Comparison of ENCODE assay signal across 7 mouse cellular contexts in the genomic region with DNA sequence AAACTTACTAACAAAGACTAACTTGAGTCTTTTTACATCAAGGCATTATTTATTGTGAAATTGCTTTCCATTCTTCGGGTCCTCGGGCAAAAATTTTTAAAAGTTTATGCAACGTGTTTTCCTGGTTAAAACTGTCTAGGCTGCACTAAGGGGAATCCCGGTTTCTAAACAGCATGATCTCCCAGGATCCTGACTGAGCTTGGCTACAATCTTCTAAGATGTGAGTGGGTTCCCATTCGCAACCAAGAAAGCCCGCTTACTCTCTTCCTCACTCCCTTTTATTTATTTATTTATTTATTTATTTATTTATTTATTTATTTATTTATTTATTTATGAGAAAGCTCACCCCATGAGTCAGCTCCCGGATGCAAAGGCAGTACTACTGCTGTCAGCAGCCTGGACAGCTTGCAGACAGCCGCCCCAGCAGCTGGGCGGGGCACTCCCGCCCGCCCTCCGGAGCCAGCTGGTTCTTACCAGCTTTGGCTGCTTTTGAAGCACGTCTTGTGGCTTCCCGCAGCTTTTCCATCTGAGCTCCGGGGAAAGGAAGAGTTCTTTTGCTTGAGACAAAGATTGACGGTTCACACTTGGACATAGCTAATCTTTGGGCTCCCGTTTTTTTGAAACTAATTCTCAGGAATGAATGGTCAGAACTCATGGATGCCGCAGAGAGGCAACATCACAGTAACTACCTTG.
A peak's percentile ranks its signal among the peaks of the same experiment; 100 is the strongest.
DNase-seq lines count a peak whose midpoint lies in the region; ATAC-seq and TF ChIP-seq lines count a peak whose summit lies in the region.

No protein-coding gene starts in this region.

- ATAC-seq in erythroid progenitor cell, adult 5-6 weeks (replicated peaks; ENCODE audit: low FRiP score, poor library complexity, severe bottlenecking) = peak; percentile 85
- peak; percentile 95 for ATAC-seq in kidney, embryonic 14.5 days (ENCODE audit: low FRiP score, low TSS enrichment)
- ATAC-seq in limb, embryonic 14.5 days (ENCODE audit: low FRiP score, low read depth) = peak; percentile 86
- peak; percentile 93 for ATAC-seq in midbrain, embryonic 15.5 days (replicated peaks)
- peak; percentile 90 for ATAC-seq in stomach, embryonic 15.5 days (ENCODE audit: insufficient read depth, low FRiP score, low read depth)

- H3K4me2 ChIP-seq in kidney, embryonic 14.5 days (replicated peaks; ENCODE audit: low read depth, low read length) = peak overlapping the region; percentile 31
- H3K4me2 ChIP-seq in limb, embryonic 14.5 days (replicated peaks; ENCODE audit: low read depth, low read length, severe bottlenecking) = peak overlapping the region; percentile 31
- peak overlapping the region; percentile 23 for H3K4me2 ChIP-seq in midbrain, embryonic 15.5 days
- peak overlapping the region; percentile 38 for H3K4me2 ChIP-seq in stomach, embryonic 15.5 days

- H3K27me3 ChIP-seq in heart, embryonic 10.5 days (ENCODE audit: insufficient read depth, poor library complexity, severe bottlenecking) = no peaks in the 10 kb centered on the region
- H3K27me3 ChIP-seq in kidney, embryonic 14.5 days (ENCODE audit: control insufficient read depth, insufficient read depth, low read length) = no peaks in the 10 kb centered on the region
- no peaks in the 10 kb centered on the region for H3K27me3 ChIP-seq in limb, embryonic 14.5 days (ENCODE audit: control insufficient read depth, insufficient read depth, low read length)
- H3K27me3 ChIP-seq in midbrain, embryonic 15.5 days (replicated peaks) = no peaks in the 10 kb centered on the region
- H3K27me3 ChIP-seq in stomach, embryonic 15.5 days (replicated peaks) = no peaks in the 10 kb centered on the region

- H3K27ac ChIP-seq in heart, embryonic 10.5 days = peak overlapping the region; percentile 77
- peak overlapping the region; percentile 60; the same call in 1 of the 2 replicates for H3K27ac ChIP-seq in kidney, embryonic 14.5 days (ENCODE audit: low read depth, low read length)
- 0 out of 2 replicates have a peak overlapping the region, but pooled peaks have one; percentile 27 for H3K27ac ChIP-seq in limb, embryonic 14.5 days (replicated peaks; ENCODE audit: low read depth, low read length)
- 0 out of 2 replicates have a peak overlapping the region, but pooled peaks have one; percentile 14 for H3K27ac ChIP-seq in midbrain, embryonic 15.5 days
- H3K27ac ChIP-seq in stomach, embryonic 15.5 days = peak overlapping the region; percentile 42; the same call in 1 of the 2 replicates

- H3K4me1 ChIP-seq in heart, embryonic 10.5 days = peaks cover 17% of the 10 kb centered on the region; the same call in 1 of the 2 replicates
- H3K4me1 ChIP-seq in kidney, embryonic 14.5 days (ENCODE audit: control insufficient read depth, insufficient read depth, low read length) = peaks cover 20% of the 10 kb centered on the region
- H3K4me1 ChIP-seq in limb, embryonic 14.5 days (ENCODE audit: control insufficient read depth, insufficient read depth, low read length) = no peaks in the 10 kb centered on the region; the same call in none of the 2 replicates
- H3K4me1 ChIP-seq in midbrain, embryonic 15.5 days = peaks cover 12% of the 10 kb centered on the region; the same call in 1 of the 2 replicates
- H3K4me1 ChIP-seq in stomach, embryonic 15.5 days = peaks cover 21% of the 10 kb centered on the region; the same call in 1 of the 2 replicates

- TF ChIP-seq POLR2A in limb, embryonic 14.5 days (IDR thresholded peaks at IDR 0.05; ENCODE audit: borderline replicate concordance, extremely low read depth, insufficient read depth, insufficient read length) = no peak

- 31% methylated on average over 18 of the region's 18 CpGs for WGBS in heart, embryonic 10.5 days
- 25% methylated on average over 18 of the region's 18 CpGs for WGBS in kidney, embryonic 14.5 days
- 25% methylated on average over 18 of the region's 18 CpGs for WGBS in limb, embryonic 14.5 days
- WGBS in midbrain, embryonic 15.5 days = 23% methylated on average over 18 of the region's 18 CpGs
- WGBS in stomach, embryonic 15.5 days = 23% methylated on average over 18 of the region's 18 CpGs

- H3K9me3 ChIP-seq in heart, embryonic 10.5 days = no peaks in the 10 kb centered on the region
- no peaks in the 10 kb centered on the region for H3K9me3 ChIP-seq in kidney, embryonic 14.5 days (ENCODE audit: control insufficient read depth, low read length)
- no peaks in the 10 kb centered on the region for H3K9me3 ChIP-seq in limb, embryonic 14.5 days (ENCODE audit: control insufficient read depth, low read length)
- H3K9me3 ChIP-seq in midbrain, embryonic 15.5 days = no peaks in the 10 kb centered on the region
- no peaks in the 10 kb centered on the region for H3K9me3 ChIP-seq in stomach, embryonic 15.5 days

- H3K9ac ChIP-seq in kidney, embryonic 14.5 days (ENCODE audit: low read depth, low read length) = peak overlapping the region; percentile 8; the same call in 1 of the 2 replicates
- H3K9ac ChIP-seq in limb, embryonic 14.5 days (ENCODE audit: low read depth, low read length, severe bottlenecking) = no peak overlapping the region
- no peak overlapping the region for H3K9ac ChIP-seq in midbrain, embryonic 15.5 days
- no peak overlapping the region for H3K9ac ChIP-seq in stomach, embryonic 15.5 days

- H3K36me3 ChIP-seq in heart, embryonic 10.5 days = no peaks in the 10 kb centered on the region
- no peaks in the 10 kb centered on the region for H3K36me3 ChIP-seq in kidney, embryonic 14.5 days (ENCODE audit: control insufficient read depth, insufficient read depth, low read length)
- no peaks in the 10 kb centered on the region for H3K36me3 ChIP-seq in limb, embryonic 14.5 days (ENCODE audit: control insufficient read depth, insufficient read depth, low read length)
- no peaks in the 10 kb centered on the region for H3K36me3 ChIP-seq in midbrain, embryonic 15.5 days (replicated peaks)
- no peaks in the 10 kb centered on the region for H3K36me3 ChIP-seq in stomach, embryonic 15.5 days

- peak; percentile 34 for DNase-seq in cerebellum, adult 11 months
- peak; percentile 92 for DNase-seq in heart, embryonic 10.5 days (ENCODE audit: low spot score)
- peak; percentile 84 for DNase-seq in limb, embryonic 14.5 days (ENCODE audit: low spot score)

- no peak overlapping the region; the same call in 1 of the 2 replicates for H3K4me3 ChIP-seq in heart, embryonic 10.5 days
- no peak overlapping the region for H3K4me3 ChIP-seq in kidney, embryonic 14.5 days (ENCODE audit: low read length)
- H3K4me3 ChIP-seq in limb, embryonic 14.5 days (replicated peaks; ENCODE audit: low read length) = 0 out of 2 replicates have a peak overlapping the region, but pooled peaks have one; percentile 6
- no peak overlapping the region for H3K4me3 ChIP-seq in midbrain, embryonic 15.5 days
- H3K4me3 ChIP-seq in stomach, embryonic 15.5 days (replicated peaks) = no peak overlapping the region

Comparison
In these comparisons a context has a peak if more than half of its experiments do, and no peak if none do; other contexts are left out.
1. DNase-seq: peak in every context shown above with its lines; median percentile 92 in heart, embryonic 10.5 days; 84 in limb, embryonic 14.5 days; 34 in cerebellum, adult 11 months.
2. H3K27ac ChIP-seq: peak in every context shown above with its lines; median percentile 77 in heart, embryonic 10.5 days; 60 in kidney, embryonic 14.5 days; 42 in stomach, embryonic 15.5 days; 27 in limb, embryonic 14.5 days; 14 in midbrain, embryonic 15.5 days.